Mouse (Mus musculus): Measurements from ENCODE around the gene Tspan31. TPM values are rescaled to one million over a fixed set of nuclear protein-coding genes. Genes with fewer than 3 reads are reported as not detected.

Gene Tspan31
- polyA plus RNA-seq, 1 experiment from 2014 or later, result 71.7 TPM

DNA sequence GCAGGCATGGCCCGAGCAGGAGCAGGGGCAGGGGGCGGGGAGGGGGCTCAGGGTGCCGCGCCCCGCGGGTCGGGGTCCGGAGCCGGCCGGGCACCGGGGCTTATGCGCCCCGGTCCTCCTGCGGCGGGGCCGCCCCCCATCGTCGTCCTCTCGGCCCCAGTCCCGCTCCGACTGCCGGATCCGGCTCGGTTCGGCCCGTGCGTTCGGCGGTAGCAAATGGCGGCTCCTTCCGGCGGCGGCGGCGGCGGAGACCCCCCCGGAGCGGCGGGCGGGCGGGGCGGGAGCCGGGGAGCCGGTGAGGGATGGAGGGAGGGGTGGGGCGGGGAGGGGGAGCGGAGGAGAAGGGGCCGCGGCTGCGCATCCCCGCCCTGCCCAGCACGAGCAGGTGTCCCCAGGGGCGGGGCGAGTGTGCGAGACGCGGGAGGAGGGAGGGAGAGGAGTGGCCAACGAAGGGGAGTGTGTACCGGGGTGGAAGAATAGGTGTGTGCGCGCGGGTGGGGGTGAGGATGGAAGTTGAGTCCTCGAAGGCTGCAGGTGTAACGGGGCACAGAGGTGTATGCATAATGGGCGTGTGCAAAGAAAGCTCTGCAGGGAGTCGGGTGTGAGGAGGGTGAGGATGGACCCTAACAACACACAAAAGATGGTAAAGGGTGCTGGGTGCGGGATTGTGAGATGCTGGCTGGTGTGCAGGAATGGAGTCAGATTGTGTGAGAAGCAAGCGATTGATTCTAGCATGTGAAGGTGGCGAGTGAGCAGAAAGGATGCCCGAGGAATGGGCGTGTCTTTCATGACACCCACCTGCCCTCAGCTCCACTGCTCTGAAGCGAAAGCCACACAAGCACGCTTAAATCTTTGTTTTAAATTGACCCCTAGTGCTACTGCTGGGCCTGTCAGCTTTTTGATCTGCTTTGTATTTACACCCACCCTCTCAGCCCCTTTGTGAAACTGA lies 9.8 kb downstream of the Tspan31 start, which contains the start of gene March9:
Gene March9 (minus strand): TSS at position 217 of the 949 bp plus-strand sequence.
- WGBS, result under 1% methylated on average over 65 of the region's 72 CpGs
- H3K4me1 ChIP-seq (ENCODE audit: control insufficient read depth, insufficient read depth, low read length), result peaks cover 35% of the 10 kb centered on the region; the same call in 1 of the 2 replicates
- H3K27ac ChIP-seq (replicated peaks; ENCODE audit: low read depth, low read length), result peak within 1 kb of the TSS; percentile 97
- no peaks in the 10 kb centered on the region for H3K27me3 ChIP-seq (ENCODE audit: control insufficient read depth, insufficient read depth, low read length)
- H3K9ac ChIP-seq (replicated peaks; ENCODE audit: low read length), result peak within 1 kb of the TSS; percentile 98
- H3K9me3 ChIP-seq (ENCODE audit: control insufficient read depth, low read length), result no peaks in the 10 kb centered on the region
- DNase-seq (peak; percentile 96), ATAC-seq (ENCODE audit: low FRiP score, low TSS enrichment) (peak; percentile 49)
- peak within 1 kb of the TSS; percentile 90 for H3K4me3 ChIP-seq (replicated peaks; ENCODE audit: low read depth, low read length)
- H3K4me2 ChIP-seq (ENCODE audit: low read length), result peak within 1 kb of the TSS; percentile 75
- peaks cover 34% of the 10 kb centered on the region for H3K36me3 ChIP-seq (ENCODE audit: control insufficient read depth, insufficient read depth, low read length)

DNA sequence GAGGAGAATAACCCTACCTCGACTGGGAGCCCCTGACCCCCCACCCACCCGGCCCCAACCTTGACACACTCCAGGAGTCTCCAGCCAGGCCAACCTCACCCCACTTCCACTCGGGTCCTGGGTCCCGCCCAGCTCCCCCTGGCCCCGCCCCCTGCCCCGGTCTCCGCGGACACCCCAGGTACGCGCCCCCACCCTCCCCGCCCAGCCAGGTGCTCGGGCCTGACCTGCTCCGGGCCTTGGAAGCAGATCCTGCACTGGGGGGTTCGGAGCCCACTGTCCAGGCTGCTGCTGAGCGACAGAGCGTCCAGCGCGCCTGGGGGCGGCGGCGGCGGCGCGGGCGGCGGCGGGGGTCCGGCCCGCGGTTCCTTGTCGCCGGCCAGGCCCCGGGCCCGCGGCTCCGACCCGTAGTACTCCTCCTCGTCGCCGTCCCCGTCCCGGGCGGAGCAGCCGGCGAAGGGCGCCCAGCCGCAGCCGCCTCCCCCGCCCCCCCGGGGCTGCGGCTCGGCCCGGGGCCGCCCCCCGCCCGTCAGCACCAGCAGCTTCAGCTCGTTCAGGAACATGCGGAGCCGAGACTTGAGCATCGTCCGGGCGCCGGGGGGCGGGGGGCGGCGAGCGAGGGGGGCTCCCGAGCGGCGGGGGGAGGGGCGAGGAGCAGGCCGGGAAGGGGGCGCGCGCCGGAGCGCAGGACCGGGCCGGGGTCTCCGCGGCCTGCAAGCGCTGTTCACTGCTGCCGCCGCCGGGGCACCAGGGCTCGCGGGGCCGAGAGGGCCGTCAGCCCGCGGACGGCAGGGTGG lies 10.7 kb downstream of the Tspan31 start:
- Histone ChIP-seq H3K27me3 (ENCODE audit: control insufficient read depth, insufficient read depth, low read length) (no peaks in the 10 kb centered on the region), H3K36me3 (ENCODE audit: control insufficient read depth, insufficient read depth, low read length) (peaks cover 36% of the 10 kb centered on the region), H3K27ac (replicated peaks; ENCODE audit: low read depth, low read length) (peak overlapping the region; percentile 97), H3K9ac (replicated peaks; ENCODE audit: low read length) (peak overlapping the region; percentile 98), H3K4me1 (ENCODE audit: control insufficient read depth, insufficient read depth, low read length) (peaks cover 29% of the 10 kb centered on the region; the same call in 1 of the 2 replicates), H3K4me3 (replicated peaks; ENCODE audit: low read depth, low read length) (peak overlapping the region; percentile 90), H3K9me3 (ENCODE audit: control insufficient read depth, low read length) (no peaks in the 10 kb centered on the region), H3K4me2 (ENCODE audit: low read length) (peak overlapping the region; percentile 75)
- WGBS, result under 1% methylated on average over 64 of the region's 92 CpGs
- DNase-seq (peak; percentile 78), ATAC-seq (ENCODE audit: low FRiP score, low TSS enrichment) (0 out of 2 replicates have a peak, but pooled peaks have one; percentile 1)

- peaks cover 43% of the 10 kb centered on the region for H3K36me3 ChIP-seq (ENCODE audit: control insufficient read depth, insufficient read depth, low read length)
- peak overlapping the region; percentile 75 for H3K4me2 ChIP-seq (ENCODE audit: low read length)
- peak overlapping the region; percentile 98 for H3K9ac ChIP-seq (replicated peaks; ENCODE audit: low read length)
- DNase-seq (peak; percentile 29), ATAC-seq (ENCODE audit: low FRiP score, low TSS enrichment) (no peak)
- peak overlapping the region; percentile 90 for H3K4me3 ChIP-seq (replicated peaks; ENCODE audit: low read depth, low read length)
- H3K27ac ChIP-seq (replicated peaks; ENCODE audit: low read depth, low read length), result peak overlapping the region; percentile 97; the same call in 1 of the 2 replicates
- H3K27me3 ChIP-seq (ENCODE audit: control insufficient read depth, insufficient read depth, low read length), result no peaks in the 10 kb centered on the region
- H3K9me3 ChIP-seq (ENCODE audit: control insufficient read depth, low read length), result no peaks in the 10 kb centered on the region
- peaks cover 29% of the 10 kb centered on the region; the same call in 1 of the 2 replicates for H3K4me1 ChIP-seq (ENCODE audit: control insufficient read depth, insufficient read depth, low read length)
- 2% methylated on average over 8 of the region's 8 CpGs for WGBS
These were observed 11.4 kb downstream of the Tspan31 start for GRCm38 (mm10) chr10:127058708-127059107.

- Histone ChIP-seq H3K4me2 (ENCODE audit: low read length) (peak overlapping the region; percentile 75), H3K4me1 (ENCODE audit: control insufficient read depth, insufficient read depth, low read length) (peaks cover 29% of the 10 kb centered on the region; the same call in 1 of the 2 replicates), H3K4me3 (replicated peaks; ENCODE audit: low read depth, low read length) (peak overlapping the region; percentile 90), H3K9ac (replicated peaks; ENCODE audit: low read length) (no peak overlapping the region; the same call in 1 of the 2 replicates), H3K9me3 (ENCODE audit: control insufficient read depth, low read length) (no peaks in the 10 kb centered on the region), H3K36me3 (ENCODE audit: control insufficient read depth, insufficient read depth, low read length) (peaks cover 46% of the 10 kb centered on the region), H3K27me3 (ENCODE audit: control insufficient read depth, insufficient read depth, low read length) (no peaks in the 10 kb centered on the region), H3K27ac (replicated peaks; ENCODE audit: low read depth, low read length) (no peak overlapping the region)
- DNase-seq, result peak; percentile 90
- under 1% methylated on average over 9 of the region's 9 CpGs for WGBS
- no peak for ATAC-seq (ENCODE audit: low FRiP score, low TSS enrichment)
These were observed 11.9 kb downstream of the Tspan31 start for GRCm38 (mm10) chr10:127058161-127058560.

DNA sequence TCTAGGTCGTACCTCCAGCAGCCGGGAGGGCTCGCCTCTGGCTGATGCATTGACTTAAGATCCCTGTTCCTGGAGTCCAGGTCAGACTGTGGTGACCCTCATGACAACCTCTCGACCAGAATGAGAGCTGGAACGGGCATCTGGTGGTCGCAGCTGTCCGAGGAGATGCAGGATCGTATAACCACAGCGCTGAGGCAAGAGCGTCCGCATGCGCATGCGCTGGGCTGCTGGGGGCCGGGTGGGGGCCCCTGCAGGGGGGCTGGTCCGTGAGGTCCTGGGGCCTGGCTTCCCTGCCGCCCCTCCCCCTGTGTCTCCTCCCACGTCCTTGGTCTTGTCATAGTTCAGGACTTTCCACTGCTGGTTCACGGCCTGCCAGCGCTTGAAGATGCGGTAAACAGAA lies 13.6 kb downstream of the Tspan31 start:
- WGBS, result 93% methylated on average over 20 of the region's 20 CpGs
- H3K9me3 ChIP-seq (ENCODE audit: control insufficient read depth, low read length), result no peaks in the 10 kb centered on the region
- H3K27me3 ChIP-seq (ENCODE audit: control insufficient read depth, insufficient read depth, low read length), result 0 out of 2 replicates have a peak, but pooled peaks cover under 1% of the 10 kb centered on the region
- DNase-seq (no peak), ATAC-seq (ENCODE audit: low FRiP score, low TSS enrichment) (no peak)
- H3K36me3 ChIP-seq (ENCODE audit: control insufficient read depth, insufficient read depth, low read length), result peaks cover 52% of the 10 kb centered on the region
- H3K9ac ChIP-seq (replicated peaks; ENCODE audit: low read length), result no peak overlapping the region
- no peak overlapping the region for H3K27ac ChIP-seq (replicated peaks; ENCODE audit: low read depth, low read length)
- no peak overlapping the region for H3K4me2 ChIP-seq (ENCODE audit: low read length)
- no peak overlapping the region for H3K4me3 ChIP-seq (replicated peaks; ENCODE audit: low read depth, low read length)
- H3K4me1 ChIP-seq (ENCODE audit: control insufficient read depth, insufficient read depth, low read length), result peaks cover 17% of the 10 kb centered on the region; the same call in 1 of the 2 replicates

GRCm38 (mm10) chr10:127055406-127055805 lies 14.7 kb downstream of the Tspan31 start:
- H3K4me3 ChIP-seq (replicated peaks; ENCODE audit: low read depth, low read length), result no peak overlapping the region
- WGBS, result 95% methylated on average over 8 of the region's 8 CpGs
- H3K4me2 ChIP-seq (ENCODE audit: low read length), result no peak overlapping the region
- no peak for DNase-seq
- H3K4me1 ChIP-seq (ENCODE audit: control insufficient read depth, insufficient read depth, low read length), result peaks cover 13% of the 10 kb centered on the region; the same call in 1 of the 2 replicates
- peaks cover 52% of the 10 kb centered on the region for H3K36me3 ChIP-seq (ENCODE audit: control insufficient read depth, insufficient read depth, low read length)
- ATAC-seq (ENCODE audit: low FRiP score, low TSS enrichment), result no peak
- H3K27me3 ChIP-seq (ENCODE audit: control insufficient read depth, insufficient read depth, low read length), result peaks cover 11% of the 10 kb centered on the region
- no peak overlapping the region for H3K27ac ChIP-seq (replicated peaks; ENCODE audit: low read depth, low read length)
- no peaks in the 10 kb centered on the region for H3K9me3 ChIP-seq (ENCODE audit: control insufficient read depth, low read length)
- no peak overlapping the region for H3K9ac ChIP-seq (replicated peaks; ENCODE audit: low read length)

- H3K4me1 ChIP-seq (ENCODE audit: control insufficient read depth, insufficient read depth, low read length), result peaks cover 13% of the 10 kb centered on the region; the same call in 1 of the 2 replicates
- 75% methylated on average over 4 of the region's 4 CpGs for WGBS
- no peak for ATAC-seq (ENCODE audit: low FRiP score, low TSS enrichment)
These were observed 15.4 kb downstream of the Tspan31 start for GRCm38 (mm10) chr10:127054646-127055045.

DNA sequence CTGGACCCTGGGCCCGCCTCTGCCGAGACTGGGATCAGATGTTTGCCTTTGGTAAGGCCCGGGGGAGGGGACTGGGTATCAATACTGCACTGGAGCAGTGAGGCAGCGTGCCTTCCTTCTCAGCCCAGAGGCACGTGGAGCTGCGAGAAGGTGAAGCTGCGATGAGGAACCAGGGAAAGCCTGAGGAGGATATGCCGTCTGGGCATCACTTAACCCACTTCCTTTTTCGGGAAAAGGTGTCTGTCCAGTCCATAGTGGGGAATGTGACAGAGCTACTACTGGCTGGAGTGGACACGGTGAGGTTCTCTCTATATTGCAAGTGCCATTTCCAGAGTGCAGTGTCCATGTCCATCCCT lies 20.0 kb downstream of the Tspan31 start:
- H3K9me3 ChIP-seq (ENCODE audit: control insufficient read depth, low read length), result no peaks in the 10 kb centered on the region
- 22% methylated on average over 10 of the region's 10 CpGs for WGBS
- ATAC-seq (ENCODE audit: low FRiP score, low TSS enrichment), result peak; percentile 28; the same call in 1 of the 2 replicates

More at GRCm38 (mm10) chr10:127054646-127055045, 15.4 kb downstream of the Tspan31 start:
- DNase-seq, result no peak
- Histone ChIP-seq H3K4me3 (replicated peaks; ENCODE audit: low read depth, low read length) (no peak overlapping the region), H3K27me3 (ENCODE audit: control insufficient read depth, insufficient read depth, low read length) (peaks cover 19% of the 10 kb centered on the region), H3K27ac (replicated peaks; ENCODE audit: low read depth, low read length) (no peak overlapping the region), H3K4me2 (ENCODE audit: low read length) (no peak overlapping the region), H3K9ac (replicated peaks; ENCODE audit: low read length) (no peak overlapping the region), H3K36me3 (ENCODE audit: control insufficient read depth, insufficient read depth, low read length) (peaks cover 52% of the 10 kb centered on the region), H3K9me3 (ENCODE audit: control insufficient read depth, low read length) (no peaks in the 10 kb centered on the region)

More for the DNA sequence above, 20.0 kb downstream of the Tspan31 start:
- no peak for DNase-seq
- Histone ChIP-seq H3K4me2 (ENCODE audit: low read length) (no peak overlapping the region), H3K27ac (replicated peaks; ENCODE audit: low read depth, low read length) (no peak overlapping the region), H3K4me3 (replicated peaks; ENCODE audit: low read depth, low read length) (no peak overlapping the region), H3K4me1 (ENCODE audit: control insufficient read depth, insufficient read depth, low read length) (no peaks in the 10 kb centered on the region), H3K36me3 (ENCODE audit: control insufficient read depth, insufficient read depth, low read length) (peaks cover 23% of the 10 kb centered on the region), H3K9ac (replicated peaks; ENCODE audit: low read length) (no peak overlapping the region), H3K27me3 (ENCODE audit: control insufficient read depth, insufficient read depth, low read length) (peaks cover 41% of the 10 kb centered on the region)

All from midbrain, embryonic 14.5 days (tissue).